Mouse (Mus musculus) liver, adult 2 months (tissue): ENCODE results near the gene Itgb3bp. TPM values are rescaled to one million over a fixed set of nuclear protein-coding genes. Genes with fewer than 3 reads are reported as not detected.

ENCODE experiments used
- DNase-seq: peaks from one replicate; pipeline ENCODE4 v3.0.0-alpha.2; 2011; ENCODE audit warnings: low read depth, low spot score; ENCODE audit errors: extremely low read depth
- H3K27ac ChIP-seq: fragments of 200-500 bp; replicated peaks from 2 replicates; pipeline ENCODE4 v1.5.1; 2012; ENCODE audit warnings: low read depth, mild to moderate bottlenecking, control low read depth, inconsistent platforms, low read length; ENCODE audit not compliant: insufficient read depth
- H3K27me3 ChIP-seq: fragments of 200-500 bp; 2 replicates; pipeline ENCODE4 v1.6.1; 2012; ENCODE audit warnings: mild to moderate bottlenecking, moderate library complexity, low read length, inconsistent platforms; ENCODE audit not compliant: control insufficient read depth, insufficient read depth
- H3K36me3 ChIP-seq: fragments of 200-500 bp; 2 replicates; pipeline ENCODE4 v1.6.1; 2012; ENCODE audit warnings: low read length, inconsistent platforms; ENCODE audit not compliant: control insufficient read depth, insufficient read depth
- H3K4me1 ChIP-seq: fragments of 200-500 bp; 2 replicates; pipeline ENCODE4 v1.6.1; 2011; ENCODE audit warnings: low read length; ENCODE audit not compliant: control insufficient read depth, insufficient read depth
- H3K4me3 ChIP-seq: fragments of 200-500 bp; 2 replicates; pipeline ENCODE4 v1.5.1; 2011; ENCODE audit warnings: low read depth, mild to moderate bottlenecking, control low read depth, low read length, moderate library complexity; ENCODE audit not compliant: insufficient read depth
- H3K79me2 ChIP-seq: fragments of 200-500 bp; 2 replicates; pipeline ENCODE4 v1.6.1; 2012; ENCODE audit warnings: inconsistent platforms, mild to moderate bottlenecking, low read length, moderate library complexity; ENCODE audit not compliant: control insufficient read depth, insufficient read depth
- H3K9ac ChIP-seq: fragments of 200-500 bp; 2 replicates; pipeline ENCODE4 v1.6.1; 2012; ENCODE audit warnings: low read depth, mild to moderate bottlenecking, control low read depth, inconsistent platforms, low read length
- CTCF ChIP-seq: fragments of 200-500 bp; IDR thresholded peaks from 2 replicates; pipeline ENCODE4 v1.5.1; 2011; ENCODE audit warnings: low read depth, low read length, control low read depth
- POLR2A ChIP-seq: fragments of 200-500 bp; IDR thresholded peaks from 2 replicates; pipeline ENCODE4 v1.6.1; 2011; ENCODE audit warnings: low read length, control low read depth; ENCODE audit not compliant: insufficient read depth; ENCODE audit errors: extremely low read depth
- WGBS: fragments of 180-500 bp; shearing (Covaris S2); methylation state at CpG from one replicate; pipeline ENCODE4 v1.1.7; 2018; 5-methylcytosine and 5-hydroxymethylcytosine counted together
- polyA plus RNA-seq: library from polyadenylated mRNA; depleted of rRNA; stranded (reverse); fragments of >200 nt; gene quantifications from 2 replicates; pipeline ENCODE4 v1.2.3, GENCODE M21; 2012
- total RNA-seq: library from RNA; depleted of rRNA; stranded (reverse); fragments of >200 nt; gene quantifications from 2 replicates; pipeline ENCODE4 v1.2.3, GENCODE M21; 2014

Gene Itgb3bp
- total and polyA plus RNA-seq, 2 experiments: 0.26 to 2.6 TPM

- peaks cover 20% of the 10 kb centered on the region for H3K4me1 ChIP-seq
- H3K9ac ChIP-seq: no peak overlapping the region
- H3K27ac ChIP-seq: no peak overlapping the region
- H3K27me3 ChIP-seq: no peaks in the 10 kb centered on the region
- peaks cover 38% of the 10 kb centered on the region; the same call in 1 of the 2 replicates for H3K79me2 ChIP-seq
- no peaks in the 10 kb centered on the region for H3K36me3 ChIP-seq
- 76% methylated on average over 2 of the region's 2 CpGs for WGBS
- no peak for DNase-seq
- no peak overlapping the region for H3K4me3 ChIP-seq
- no peak for TF ChIP-seq POLR2A
- TF ChIP-seq CTCF: no peak
These were observed 15.0 kb upstream of the Itgb3bp start for GRCm38 (mm10) chr4:99944606-99945005.

DNA sequence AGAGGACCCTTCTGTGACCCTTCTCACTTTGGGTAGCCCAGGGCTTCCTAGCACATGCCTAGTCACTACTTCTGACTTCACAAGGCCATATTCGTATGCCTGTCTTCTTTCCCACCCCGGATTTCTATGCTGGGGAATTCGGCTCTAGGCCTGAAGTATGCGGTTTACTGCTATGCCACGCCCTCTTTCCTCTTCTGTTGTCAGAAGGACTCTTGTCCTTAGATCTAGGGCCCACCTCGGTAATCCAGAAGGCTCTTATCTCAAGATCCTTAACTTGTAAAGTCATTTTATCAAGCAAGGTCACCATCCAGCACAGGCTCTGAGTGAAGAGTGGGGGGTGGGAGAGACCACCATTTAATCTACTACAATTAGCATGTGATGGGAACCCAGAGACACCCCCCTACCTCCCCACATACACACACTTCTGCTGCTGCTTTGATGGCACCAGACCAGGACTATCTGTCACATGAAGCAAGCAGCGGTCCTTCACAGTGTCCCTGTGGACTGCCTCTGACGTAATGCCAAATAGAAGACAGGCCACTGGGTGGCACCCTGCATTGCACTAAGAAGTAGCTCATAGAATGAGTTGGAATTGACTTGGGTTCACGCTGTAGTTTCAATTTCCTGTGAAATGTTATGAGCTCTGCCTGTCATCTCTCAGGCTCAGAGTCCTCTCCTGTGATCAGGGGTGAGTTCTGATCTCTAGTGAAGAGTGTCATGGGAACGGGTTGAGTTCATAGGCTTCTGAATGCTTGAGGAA is 12.2 kb upstream of the Itgb3bp start:
- H3K79me2 ChIP-seq: peaks cover 27% of the 10 kb centered on the region; the same call in 1 of the 2 replicates
- H3K4me1 ChIP-seq: peaks cover 28% of the 10 kb centered on the region
- no peak overlapping the region for H3K4me3 ChIP-seq
- TF ChIP-seq CTCF (peak; percentile 43), POLR2A (no peak)
- DNase-seq: peak; percentile 91
- no peaks in the 10 kb centered on the region for H3K27me3 ChIP-seq
- 43% methylated on average over 10 of the region's 10 CpGs for WGBS
- H3K27ac ChIP-seq: peak overlapping the region; percentile 64
- H3K36me3 ChIP-seq: no peaks in the 10 kb centered on the region
- H3K9ac ChIP-seq: peak overlapping the region; percentile 48; the same call in 1 of the 2 replicates

DNA sequence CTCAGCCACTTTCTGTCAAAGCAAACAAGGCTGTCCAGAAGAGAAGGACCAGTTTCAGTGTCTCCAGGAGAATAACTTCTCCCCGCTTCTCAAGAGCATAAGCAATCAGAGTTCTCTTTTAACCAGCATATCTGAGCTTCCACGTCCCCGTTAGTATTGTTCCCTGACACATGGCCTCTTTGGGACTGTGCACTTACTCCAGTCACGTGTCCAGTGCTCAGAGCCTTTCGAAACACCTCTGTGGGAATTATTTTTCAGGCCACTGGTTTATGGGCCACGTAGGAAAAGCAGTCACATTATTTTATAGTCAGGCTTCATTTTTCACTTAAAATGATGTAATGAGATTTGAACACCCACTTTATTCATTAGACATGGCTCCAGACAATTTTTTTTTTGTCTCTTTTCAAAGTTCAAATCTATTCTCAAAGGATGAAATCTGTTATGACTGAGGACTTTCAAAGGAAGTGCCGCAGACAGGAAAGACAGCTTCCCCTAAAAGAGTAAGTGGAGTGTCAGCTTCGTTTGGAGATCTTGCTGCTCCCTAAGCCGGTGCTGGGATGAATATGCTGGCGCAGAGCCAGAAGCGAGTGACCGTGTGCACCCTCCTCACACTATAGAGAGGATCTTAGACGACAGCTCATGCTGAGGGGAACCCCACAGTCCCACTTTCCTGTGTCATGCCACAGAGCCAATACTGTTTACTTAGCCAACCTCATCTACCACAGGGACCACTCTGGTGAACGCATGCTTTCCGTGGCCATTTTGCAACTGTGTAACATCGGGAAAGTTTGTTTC is 10.3 kb upstream of the Itgb3bp start:
- no peak for TF ChIP-seq CTCF
- TF ChIP-seq POLR2A: no peak
- Histone ChIP-seq H3K4me1 (peaks cover 26% of the 10 kb centered on the region), H3K9ac (no peak overlapping the region), H3K79me2 (peaks cover 33% of the 10 kb centered on the region; the same call in 1 of the 2 replicates), H3K27ac (peak overlapping the region; percentile 59), H3K27me3 (no peaks in the 10 kb centered on the region), H3K36me3 (no peaks in the 10 kb centered on the region), H3K4me3 (no peak overlapping the region)
- DNase-seq: peak; percentile 86
- 28% methylated on average over 16 of the region's 16 CpGs for WGBS

DNA sequence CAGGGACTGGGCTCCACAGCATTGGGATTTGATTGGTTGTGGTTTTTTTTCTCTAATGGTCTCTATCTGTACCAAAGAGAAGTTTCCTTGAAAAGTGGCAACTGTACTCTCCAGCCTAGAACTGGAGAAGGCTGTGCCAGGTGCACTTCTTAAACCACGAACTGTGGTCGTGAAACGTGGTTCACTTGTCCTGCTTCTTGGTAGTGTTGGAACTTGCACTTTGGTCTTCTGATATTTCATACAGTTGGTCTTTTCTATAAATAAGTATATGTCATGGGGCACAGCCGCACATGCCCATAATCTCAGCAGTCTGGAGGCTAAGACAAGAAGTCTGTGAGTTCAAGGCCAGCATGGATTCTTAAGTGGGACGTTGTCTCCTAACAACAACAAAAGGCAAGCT is 6.7 kb upstream of the Itgb3bp start:
- Histone ChIP-seq H3K27ac (no peak overlapping the region), H3K4me3 (no peak overlapping the region), H3K9ac (no peak overlapping the region), H3K36me3 (peaks cover 2% of the 10 kb centered on the region; the same call in 1 of the 2 replicates), H3K27me3 (no peaks in the 10 kb centered on the region), H3K4me1 (peaks cover 31% of the 10 kb centered on the region), H3K79me2 (peaks cover 37% of the 10 kb centered on the region; the same call in 1 of the 2 replicates)
- TF ChIP-seq POLR2A (no peak), CTCF (no peak)
- DNase-seq: no peak
- WGBS: 67% methylated on average over 5 of the region's 5 CpGs

GRCm38 (mm10) chr4:99934859-99935258 is 5.2 kb upstream of the Itgb3bp start:
- Histone ChIP-seq H3K36me3 (peaks cover 2% of the 10 kb centered on the region; the same call in 1 of the 2 replicates), H3K4me1 (peaks cover 28% of the 10 kb centered on the region), H3K4me3 (no peak overlapping the region), H3K27ac (no peak overlapping the region), H3K27me3 (no peaks in the 10 kb centered on the region), H3K79me2 (peaks cover 32% of the 10 kb centered on the region; the same call in 1 of the 2 replicates), H3K9ac (no peak overlapping the region)
- peak; percentile 46 for DNase-seq
- no peak for TF ChIP-seq POLR2A
- TF ChIP-seq CTCF: no peak
- 67% methylated on average over 7 of the region's 7 CpGs for WGBS
